Mouse (Mus musculus): ENCODE measurements around the gene AY358078. TPM values are rescaled to one million over a fixed set of nuclear protein-coding genes. Genes with fewer than 3 reads are reported as not detected.
"Not testable (repeated sequence)": the region's sequence is repeated elsewhere in the genome, so short reads cannot be mapped to it uniquely, and the experiment has no call there.

AY358078 gene
- polyA plus RNA-seq (2015; fragmentation: Nextera tagmentation; extraction: Ambion mirVana): not detected in 2 replicates

DNA sequence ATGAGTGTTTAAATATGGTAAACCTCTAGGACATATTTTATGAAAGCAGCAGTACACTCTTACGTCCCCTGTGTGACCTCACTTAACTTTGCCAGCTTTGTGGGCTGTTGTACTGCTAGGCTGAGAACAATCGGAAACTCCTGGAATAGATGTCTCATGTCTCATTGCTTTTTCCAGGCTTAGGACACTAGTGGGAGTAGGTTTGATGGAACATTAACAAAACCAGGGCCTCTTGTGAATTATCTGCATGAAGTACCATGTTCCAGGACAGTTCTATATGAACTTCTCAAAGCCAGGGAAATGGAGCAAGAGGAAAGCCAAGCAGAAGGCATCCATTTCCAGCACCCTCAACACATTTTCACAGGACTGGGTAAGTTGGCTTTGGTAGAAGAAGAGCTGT is at the start of gene AY358078:
AY358078 (plus strand) TSS at position 301 of the 400 bp plus-strand sequence.
- H3K36me3 ChIP-seq (ENCODE audit: control insufficient read depth, insufficient read depth): no peaks in the 10 kb centered on the region
- ATAC-seq: no peak
- 81% methylated on average over 2 of the region's 2 CpGs for WGBS

DNA sequence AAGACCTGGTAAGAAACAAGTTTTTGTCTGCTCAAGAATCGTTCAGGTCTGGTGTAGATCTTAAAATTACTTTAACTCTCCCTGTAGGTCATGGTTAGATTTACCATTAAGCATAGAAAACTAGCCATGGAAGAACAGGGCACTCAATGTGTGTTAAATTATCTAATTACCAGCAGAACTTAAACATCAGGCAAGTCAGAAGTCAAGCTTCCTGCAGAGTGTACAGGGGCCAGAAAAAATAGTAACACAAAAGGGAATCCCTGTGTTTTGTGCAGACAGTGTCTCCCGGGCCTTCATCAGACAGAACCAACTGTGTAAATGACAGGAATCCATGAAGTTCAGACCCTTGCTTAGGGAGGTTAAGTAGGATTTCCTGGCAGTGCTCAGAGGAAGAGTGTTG is 43.9 kb upstream of the AY358078 start:
- Histone ChIP-seq H3K36me3 (ENCODE audit: control insufficient read depth, insufficient read depth) (no peaks in the 10 kb centered on the region), H3K27ac (ENCODE audit: low read depth, low read length) (no peak overlapping the region), H3K4me3 (ENCODE audit: low read depth, low read length) (no peak overlapping the region), H3K9ac (ENCODE audit: low read depth, low read length) (no peak overlapping the region), H3K9me3 (ENCODE audit: control insufficient read depth) (no peaks in the 10 kb centered on the region), H3K4me1 (replicated peaks; ENCODE audit: control insufficient read depth, insufficient read depth, low read length) (no peaks in the 10 kb centered on the region), H3K4me2 (replicated peaks; ENCODE audit: low read depth) (no peak overlapping the region), H3K27me3 (replicated peaks; ENCODE audit: control insufficient read depth, insufficient read depth, low read length) (no peaks in the 10 kb centered on the region)
- WGBS: 74% methylated on average over 2 of the region's 2 CpGs
- ATAC-seq: no peak
- no peak for TF ChIP-seq CTCF (IDR thresholded peaks at IDR 0.05; ENCODE audit: low read depth)

More for the DNA sequence above, at the start of gene AY358078:
- no peaks in the 10 kb centered on the region for H3K4me1 ChIP-seq (replicated peaks; ENCODE audit: control insufficient read depth, insufficient read depth, low read length)
- H3K4me2 ChIP-seq (replicated peaks; ENCODE audit: low read depth): no peak within 1 kb of the TSS
- no peaks in the 10 kb centered on the region for H3K9me3 ChIP-seq (ENCODE audit: control insufficient read depth)
- no peak within 1 kb of the TSS for H3K27ac ChIP-seq (ENCODE audit: low read depth, low read length)
- H3K4me3 ChIP-seq (ENCODE audit: low read depth, low read length): no peak within 1 kb of the TSS
- H3K9ac ChIP-seq (ENCODE audit: low read depth, low read length): no peak within 1 kb of the TSS
- no peak for TF ChIP-seq CTCF (IDR thresholded peaks at IDR 0.05; ENCODE audit: low read depth)
- no peaks in the 10 kb centered on the region for H3K27me3 ChIP-seq (replicated peaks; ENCODE audit: control insufficient read depth, insufficient read depth, low read length)

DNA sequence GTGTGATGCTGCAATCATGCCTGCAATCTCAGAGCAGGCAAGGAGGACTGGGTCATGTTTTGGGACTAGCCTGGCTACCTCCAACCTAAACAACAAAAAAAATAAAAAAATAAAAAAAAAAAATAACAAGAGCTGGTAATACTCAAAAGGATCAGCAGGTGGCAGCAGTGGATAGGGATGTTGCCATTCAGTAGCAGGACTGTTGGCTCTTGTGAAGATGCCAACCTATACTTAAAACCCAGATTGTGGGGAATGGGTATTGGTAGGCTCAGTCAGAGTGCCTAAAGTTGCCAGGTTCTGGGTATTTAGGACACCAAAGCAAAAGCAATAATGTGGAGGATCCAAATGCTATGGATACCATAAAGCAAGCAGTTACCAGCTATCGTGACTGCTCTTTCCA is 28.5 kb upstream of the AY358078 start:
- not testable (repeated sequence) for H3K4me2 ChIP-seq (replicated peaks; ENCODE audit: low read depth); H3K4me3 ChIP-seq (ENCODE audit: low read depth, low read length); H3K36me3 ChIP-seq (ENCODE audit: control insufficient read depth, insufficient read depth); H3K9ac ChIP-seq (ENCODE audit: low read depth, low read length); H3K27ac ChIP-seq (ENCODE audit: low read depth, low read length); ATAC-seq; H3K9me3 ChIP-seq (ENCODE audit: control insufficient read depth); H3K27me3 ChIP-seq (replicated peaks; ENCODE audit: control insufficient read depth, insufficient read depth, low read length); H3K4me1 ChIP-seq (replicated peaks; ENCODE audit: control insufficient read depth, insufficient read depth, low read length)
- TF ChIP-seq CTCF (IDR thresholded peaks at IDR 0.05; ENCODE audit: low read depth): peak; percentile 68
- WGBS: 71% methylated on average over 1 of the region's 1 CpGs

DNA sequence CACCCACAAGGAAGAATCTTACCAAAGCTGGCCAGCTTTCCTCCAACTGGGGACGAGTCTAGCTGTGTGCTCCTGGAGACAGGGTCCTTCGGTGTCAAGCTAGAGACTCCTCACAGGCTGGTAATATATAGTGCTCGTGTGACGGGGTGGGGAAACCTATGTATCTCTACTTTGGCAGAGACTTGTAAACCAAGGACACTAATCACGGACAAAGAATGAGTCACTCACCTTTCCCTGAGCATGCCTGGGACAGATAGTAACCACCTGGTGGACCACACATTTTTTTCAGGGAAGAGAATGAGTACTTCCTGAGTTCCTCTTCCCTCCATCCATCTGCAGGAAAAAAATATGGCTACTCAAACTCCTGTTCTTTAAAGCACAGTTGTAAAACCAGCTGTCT is 26.4 kb upstream of the AY358078 start, which contains the start of gene Ang4:
Ang4 (minus strand) TSS at position 101 of the 400 bp plus-strand sequence.
- no peak for TF ChIP-seq CTCF (IDR thresholded peaks at IDR 0.05; ENCODE audit: low read depth)
- 59% methylated on average over 5 of the region's 5 CpGs for WGBS
- Histone ChIP-seq H3K4me1 (replicated peaks; ENCODE audit: control insufficient read depth, insufficient read depth, low read length) (no peaks in the 10 kb centered on the region), H3K4me3 (ENCODE audit: low read depth, low read length) (no peak within 1 kb of the TSS), H3K4me2 (replicated peaks; ENCODE audit: low read depth) (no peak within 1 kb of the TSS), H3K9me3 (ENCODE audit: control insufficient read depth) (no peaks in the 10 kb centered on the region), H3K9ac (ENCODE audit: low read depth, low read length) (no peak within 1 kb of the TSS), H3K27ac (ENCODE audit: low read depth, low read length) (no peak within 1 kb of the TSS), H3K27me3 (replicated peaks; ENCODE audit: control insufficient read depth, insufficient read depth, low read length) (no peaks in the 10 kb centered on the region), H3K36me3 (ENCODE audit: control insufficient read depth, insufficient read depth) (no peaks in the 10 kb centered on the region)
- no peak for ATAC-seq

DNA sequence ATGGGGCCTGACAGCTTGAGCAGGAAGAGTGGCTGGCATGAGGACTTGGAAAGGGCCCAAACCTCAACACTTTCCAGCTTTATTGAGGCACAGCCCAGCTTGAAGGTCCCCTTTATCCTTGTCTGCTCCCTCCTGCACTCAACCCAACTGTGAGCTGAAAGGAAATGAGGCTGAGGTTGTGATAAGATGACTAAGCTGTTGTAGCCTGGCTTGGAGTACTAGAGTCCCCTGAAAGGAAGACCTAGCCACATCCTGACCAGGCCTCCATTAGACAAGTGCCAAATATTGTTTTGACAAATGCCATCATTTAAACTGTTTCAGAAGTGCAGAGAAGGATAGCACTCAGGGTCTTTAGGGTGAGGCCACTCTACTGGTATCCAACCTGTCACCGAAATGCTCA is 22.1 kb upstream of the AY358078 start:
- Histone ChIP-seq H3K4me2 (replicated peaks; ENCODE audit: low read depth) (no peak overlapping the region), H3K27ac (ENCODE audit: low read depth, low read length) (no peak overlapping the region), H3K36me3 (ENCODE audit: control insufficient read depth, insufficient read depth) (no peaks in the 10 kb centered on the region), H3K4me3 (ENCODE audit: low read depth, low read length) (no peak overlapping the region), H3K4me1 (replicated peaks; ENCODE audit: control insufficient read depth, insufficient read depth, low read length) (no peaks in the 10 kb centered on the region), H3K27me3 (replicated peaks; ENCODE audit: control insufficient read depth, insufficient read depth, low read length) (no peaks in the 10 kb centered on the region), H3K9me3 (ENCODE audit: control insufficient read depth) (no peaks in the 10 kb centered on the region), H3K9ac (ENCODE audit: low read depth, low read length) (no peak overlapping the region)
- 88% methylated on average over 1 of the region's 1 CpGs for WGBS
- no peak for TF ChIP-seq CTCF (IDR thresholded peaks at IDR 0.05; ENCODE audit: low read depth)
- no peak for ATAC-seq

DNA sequence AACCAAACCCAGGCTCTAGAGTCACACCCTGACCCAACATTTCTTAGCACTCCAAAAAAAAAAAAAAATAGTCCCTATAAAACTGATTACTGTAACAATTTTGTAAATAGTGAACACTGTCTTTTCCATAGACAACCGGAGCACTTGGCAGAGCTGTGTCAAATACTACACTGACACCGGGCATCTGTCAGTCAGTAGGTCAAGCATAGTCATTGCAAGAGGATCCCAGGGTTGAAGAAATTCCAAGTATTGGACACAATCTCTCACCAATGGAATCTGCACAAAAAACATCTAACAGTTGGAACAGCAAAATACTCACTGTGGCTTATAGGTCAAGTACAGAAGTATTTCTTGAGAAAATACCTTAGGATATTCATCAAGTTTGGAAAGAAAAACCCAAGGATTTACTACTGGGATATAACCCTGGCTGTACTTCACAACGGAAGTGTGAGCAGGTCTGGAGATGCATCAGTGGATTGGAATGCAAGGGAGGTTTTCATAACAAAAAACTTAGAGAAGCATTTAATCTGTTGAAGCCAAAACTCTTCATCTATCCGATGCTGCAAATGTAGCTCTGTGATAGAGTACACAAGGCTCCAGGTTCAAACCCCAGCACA is 20.9 kb upstream of the AY358078 start:
- Histone ChIP-seq H3K4me3 (ENCODE audit: low read depth, low read length) (no peak overlapping the region), H3K9ac (ENCODE audit: low read depth, low read length) (no peak overlapping the region), H3K9me3 (ENCODE audit: control insufficient read depth) (no peaks in the 10 kb centered on the region), H3K27me3 (replicated peaks; ENCODE audit: control insufficient read depth, insufficient read depth, low read length) (no peaks in the 10 kb centered on the region), H3K4me2 (replicated peaks; ENCODE audit: low read depth) (no peak overlapping the region), H3K4me1 (replicated peaks; ENCODE audit: control insufficient read depth, insufficient read depth, low read length) (no peaks in the 10 kb centered on the region), H3K36me3 (ENCODE audit: control insufficient read depth, insufficient read depth) (no peaks in the 10 kb centered on the region), H3K27ac (ENCODE audit: low read depth, low read length) (no peak overlapping the region)
- WGBS: 73% methylated on average over 4 of the region's 4 CpGs
- TF ChIP-seq CTCF (IDR thresholded peaks at IDR 0.05; ENCODE audit: low read depth): no peak
- no peak for ATAC-seq

Data from intestine, postnatal 0 days (tissue).